Mouse (Mus musculus) layer of hippocampus, postnatal 10 days (tissue): ENCODE results near the gene Lsm14b. TPM values are rescaled to one million over a fixed set of nuclear protein-coding genes. Genes with fewer than 3 reads are reported as not detected.

Experiments used
- DNase-seq, 2 experiments: peaks; one replicate each; pipeline ENCODE4 v3.0.0; 2021; ENCODE audit warnings: low spot score in 2 of 2
- total RNA-seq, 2 experiments: library from RNA; stranded (reverse); gene quantifications; 2 replicates each; pipeline ENCODE4 v1.2.3; 2021

The Lsm14b gene
- total RNA-seq, 2 experiments from 2014 or later = 129 to 134 TPM

DNA sequence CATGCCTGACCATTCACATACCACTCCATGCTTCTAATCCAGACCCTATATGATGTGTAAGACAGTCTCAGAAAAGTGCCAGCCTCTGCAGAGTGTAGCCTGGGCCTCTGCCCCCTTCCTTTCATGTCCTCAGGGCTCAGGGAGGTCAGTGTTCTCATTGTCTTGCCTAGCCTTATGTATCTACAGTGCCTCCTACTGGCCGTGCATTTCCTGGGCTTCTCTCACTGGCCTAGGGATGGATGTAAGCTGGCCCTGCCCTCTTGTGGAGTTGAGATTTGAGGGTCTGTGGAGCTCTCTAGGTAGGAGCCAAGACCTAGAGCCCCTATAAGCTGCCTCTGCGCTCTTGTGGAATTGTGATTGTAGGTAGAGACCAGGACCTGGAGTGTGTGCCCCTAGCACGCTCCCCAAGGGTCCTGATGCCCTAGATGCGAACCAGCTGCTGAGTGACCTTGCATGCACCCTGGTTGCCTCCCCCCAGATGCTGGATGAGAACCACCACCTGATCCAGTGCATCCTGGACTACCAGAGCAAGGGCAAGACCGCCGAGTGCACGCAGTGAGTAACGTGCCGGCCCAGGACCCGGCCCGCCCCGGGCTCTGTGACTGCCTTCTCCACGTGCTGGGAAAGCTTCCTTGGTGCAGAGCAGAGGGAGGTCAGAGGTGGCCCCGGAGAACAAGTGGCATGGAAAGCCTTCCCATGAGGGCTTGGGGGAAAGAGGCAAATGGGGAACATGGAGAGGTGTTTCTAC, 27.4 kb downstream of the Lsm14b start:
- DNase-seq = peak in 1 of 2 experiments; percentile 34

DNA sequence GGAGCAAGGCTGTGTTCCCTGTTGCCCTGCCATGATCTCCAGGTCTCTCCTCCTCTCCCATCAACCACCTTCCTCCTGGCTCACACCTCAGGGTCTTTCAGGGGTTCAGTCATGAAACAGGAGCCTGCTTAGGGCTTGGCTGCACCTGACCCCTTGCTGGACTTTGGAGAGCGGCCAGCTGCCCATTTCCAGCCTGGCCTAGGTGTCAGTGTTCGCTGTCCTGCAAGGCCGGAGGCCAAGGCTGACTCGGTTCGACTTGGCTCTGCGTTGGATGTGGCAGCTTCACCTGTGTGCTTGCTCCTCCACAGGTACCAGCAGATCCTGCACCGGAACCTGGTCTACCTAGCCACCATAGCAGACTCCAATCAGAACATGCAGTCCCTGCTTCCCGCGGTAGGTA, 28.2 kb downstream of the Lsm14b start:
- no peak for DNase-seq

GRCm38 (mm10) chr2:180063338-180064131, 38.7 kb downstream of the Lsm14b start:
- DNase-seq = no peak

DNA sequence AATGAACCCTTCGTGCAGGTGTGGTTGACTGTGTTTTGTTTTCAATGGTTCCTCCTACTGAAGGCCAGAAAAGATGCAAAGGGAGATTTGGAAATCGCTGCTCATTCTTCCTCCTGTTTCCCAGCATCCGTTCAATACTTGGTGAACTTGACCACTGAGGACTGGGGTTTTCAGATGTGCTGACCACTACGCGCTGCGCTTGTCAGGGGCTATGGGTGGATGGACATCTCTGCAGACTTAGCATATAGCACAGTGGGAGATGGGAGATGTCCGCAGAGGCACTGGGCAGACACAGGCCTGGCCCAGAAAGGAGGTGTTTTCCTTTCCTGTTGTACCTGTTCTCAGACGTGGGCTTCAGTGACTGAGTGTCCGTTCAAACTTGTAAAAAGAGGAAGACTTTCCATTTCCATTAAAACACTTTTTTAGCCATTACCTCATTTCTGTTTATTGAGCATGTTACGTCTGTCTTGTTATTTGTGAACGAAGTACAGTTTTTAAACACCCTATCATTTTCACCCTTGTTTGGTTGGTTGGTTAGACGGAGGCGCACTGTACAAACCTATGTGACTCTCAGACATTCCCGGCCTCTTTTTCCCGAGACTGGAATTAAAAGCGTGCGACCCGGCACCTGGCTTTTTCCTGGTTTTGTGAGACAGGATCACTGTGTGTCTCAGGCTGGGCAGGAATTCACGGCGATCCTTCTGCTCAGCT, 45.1 kb downstream of the Lsm14b start:
- no peak for DNase-seq

GRCm38 (mm10) chr2:180070481-180071453, 46.0 kb downstream of the Lsm14b start, which contains the start of gene Mtg2:
Mtg2 (plus strand) TSS chr2:180070588.
- DNase-seq = peak; percentile 97 to 98

DNA sequence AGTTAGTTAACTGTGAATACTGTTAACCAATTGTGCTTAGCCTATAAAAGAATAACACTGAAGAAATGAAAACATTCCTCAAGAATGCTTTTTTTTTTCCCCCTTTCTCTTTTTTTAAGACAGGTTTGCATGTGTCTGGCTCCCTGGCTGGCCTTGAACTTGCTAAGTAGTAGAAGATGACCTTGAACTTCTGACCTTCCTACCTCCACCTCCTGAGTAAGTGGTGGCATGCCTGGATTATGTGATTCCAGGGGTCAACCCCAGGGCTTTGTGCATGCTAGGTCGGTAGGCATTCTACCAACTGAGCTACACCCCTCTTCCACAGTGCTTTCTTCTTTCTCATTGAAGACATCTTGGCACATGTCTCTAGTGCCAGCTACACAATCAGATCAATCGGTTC, 46.9 kb downstream of the Lsm14b start:
- no peak for DNase-seq

DNA sequence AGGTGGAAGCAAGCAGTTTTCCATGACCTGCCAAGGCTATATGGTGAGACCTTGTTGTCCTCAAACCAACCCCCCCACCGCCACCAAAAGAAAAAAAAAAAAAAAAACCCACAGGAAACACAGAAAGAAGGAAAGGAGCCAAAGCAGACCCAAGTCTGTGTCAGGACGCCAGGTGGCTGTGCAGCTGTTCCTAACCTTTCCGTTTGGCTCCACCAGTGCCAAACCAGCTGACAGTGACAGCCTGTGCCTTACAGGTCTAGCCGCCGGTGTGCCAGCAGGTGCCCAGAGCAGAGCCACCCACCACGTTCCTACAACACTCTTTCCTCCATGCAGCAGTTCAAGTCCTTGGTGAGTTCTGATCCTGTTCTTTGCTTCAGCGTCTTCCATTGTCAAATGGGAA, 48.1 kb downstream of the Lsm14b start:
- DNase-seq = no peak

- DNase-seq = no peak
These were observed 52.8 kb downstream of the Lsm14b start for GRCm38 (mm10) chr2:180077622-180078021.

- DNase-seq = no peak
These were observed 55.9 kb downstream of the Lsm14b start for GRCm38 (mm10) chr2:180080680-180081079.

- no peak for DNase-seq
These were observed 58.3 kb downstream of the Lsm14b start for GRCm38 (mm10) chr2:180083063-180083462.

- DNase-seq = no peak
These were observed 59.8 kb downstream of the Lsm14b start for GRCm38 (mm10) chr2:180084565-180084964.

Other genes starting within 250 kb of the Lsm14b start
- 10 to 100 TPM; 18.7 to 19.0 TPM for gene Taf4, start 48.3 kb upstream of the Lsm14b start, total RNA-seq
- gene Psma7, start 17.4 kb downstream of the Lsm14b start, total RNA-seq = 100 to 1,000 TPM; 215 to 226 TPM
- gene Ss18l1, start 17.5 kb downstream of the Lsm14b start, total RNA-seq = 10 to 100 TPM; 38.0 to 40.6 TPM
- 10 to 100 TPM; 15.0 to 17.7 TPM for gene Mtg2, start 45.6 kb downstream of the Lsm14b start, total RNA-seq
- gene Hrh3, start 79.5 kb downstream of the Lsm14b start, total RNA-seq = 10 to 100 TPM; 15.3 to 16.2 TPM
- 10 to 100 TPM; 53.2 to 54.4 TPM for gene Osbpl2, start 94.3 kb downstream of the Lsm14b start, total RNA-seq
- 100 to 1,000 TPM; 107 to 117 TPM for gene Adrm1, start 146.5 kb downstream of the Lsm14b start, total RNA-seq
- 1 to 10 TPM; 8.1 to 9.6 TPM for gene Lama5, start 200.9 kb downstream of the Lsm14b start, total RNA-seq
- 100 to 1,000 TPM; 654 to 715 TPM for gene Rps21, start 232.4 kb downstream of the Lsm14b start, total RNA-seq
- gene Cables2, start 248.5 kb downstream of the Lsm14b start, total RNA-seq = 10 to 100 TPM; 38.6 to 40.1 TPM